15 mouse cellular contexts compared by ENCODE assay signal in genomic region chr8:96370500-96370899, GRCm38 (mm10).
"Had no signal": no experiment of that assay in that cellular context is flagged by ENCODE, and none has a peak within 500 bp of the region (broad histone marks: within the 10 kb centered on the region; RNA-seq: fewer than 3 reads in every experiment).

No protein-coding gene starts in this region.

- H3K4me3 ChIP-seq: intestine, embryonic 15.5 days; limb, embryonic 15.5 days; liver, embryonic 12.5 days; lung, embryonic 15.5 days; megakaryocyte, embryonic 14.5 days; neural tube, embryonic 13.5 days had no signal

- H3K27me3 ChIP-seq: intestine, embryonic 15.5 days; limb, embryonic 15.5 days; liver, embryonic 12.5 days; lung, embryonic 15.5 days; megakaryocyte, embryonic 14.5 days; neural tube, embryonic 13.5 days had no signal

- ATAC-seq: intestine, embryonic 15.5 days; liver, embryonic 12.5 days had no signal

- H3K9me3 ChIP-seq: intestine, embryonic 15.5 days; limb, embryonic 15.5 days; lung, embryonic 15.5 days; neural tube, embryonic 13.5 days had no signal

- H3K9ac ChIP-seq: intestine, embryonic 15.5 days; limb, embryonic 15.5 days; liver, embryonic 12.5 days; lung, embryonic 15.5 days; neural tube, embryonic 13.5 days had no signal

- H3K4me2 ChIP-seq: intestine, embryonic 15.5 days; limb, embryonic 15.5 days; liver, embryonic 12.5 days; lung, embryonic 15.5 days; neural tube, embryonic 13.5 days had no signal

- H3K4me1 ChIP-seq: intestine, embryonic 15.5 days; limb, embryonic 15.5 days; liver, embryonic 12.5 days; lung, embryonic 15.5 days; megakaryocyte, embryonic 14.5 days; neural tube, embryonic 13.5 days had no signal

- DNase-seq: kidney, postnatal 10 days; layer of hippocampus, postnatal 36 days; lung, postnatal 14 days; retina, postnatal 1 day; right cerebral cortex, postnatal 4 days; spleen, adult 18-20 months; thymus, adult 2 months; thymus, postnatal 25 days had no signal

- H3K36me3 ChIP-seq: intestine, embryonic 15.5 days; limb, embryonic 15.5 days; liver, embryonic 12.5 days; lung, embryonic 15.5 days; neural tube, embryonic 13.5 days had no signal

- H3K27ac ChIP-seq: intestine, embryonic 15.5 days; limb, embryonic 15.5 days; liver, embryonic 12.5 days; lung, embryonic 15.5 days; macrophage; neural tube, embryonic 13.5 days had no signal
